Mouse (Mus musculus): ENCODE measurements around the gene Rnf225. TPM values are rescaled to one million over a fixed set of nuclear protein-coding genes. Genes with fewer than 3 reads are reported as not detected.

Rnf225 gene
- total and polyA plus RNA-seq, 2 experiments from 2014 or later = 1.2 to 1.9 TPM

DNA sequence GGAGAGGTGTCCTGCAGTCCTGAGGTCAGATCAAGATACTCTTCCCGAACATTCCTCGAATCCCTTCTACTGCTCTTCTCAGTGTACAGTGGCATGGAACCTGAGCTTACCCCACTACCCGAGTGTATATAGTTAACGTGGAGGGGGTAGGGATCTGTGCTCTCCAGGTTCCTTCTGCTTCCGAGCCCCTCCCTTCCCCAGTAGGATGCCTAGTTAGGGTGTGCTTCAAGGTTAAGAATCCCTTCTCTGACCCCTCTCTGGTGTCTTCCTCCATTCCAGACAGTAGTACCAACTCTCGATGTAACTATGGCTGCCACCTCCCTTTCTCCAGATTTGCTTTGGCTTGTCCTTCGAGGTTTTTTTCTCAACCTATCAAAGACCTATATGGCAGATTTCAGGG, 53.1 kb downstream of the Rnf225 start:
- Histone ChIP-seq H3K36me3 (ENCODE audit: insufficient read depth, low read length) (peaks cover 11% of the 10 kb centered on the region), H3K4me3 (ENCODE audit: low read depth, low read length) (no peak overlapping the region), H3K27me3 (ENCODE audit: insufficient read depth, low read length) (no peaks in the 10 kb centered on the region), H3K27ac (ENCODE audit: low read depth, low read length) (no peak overlapping the region), H3K4me2 (ENCODE audit: low read depth, low read length, poor library complexity, severe bottlenecking) (no peak overlapping the region), H3K9me3 (ENCODE audit: low read length) (no peaks in the 10 kb centered on the region), H3K4me1 (ENCODE audit: insufficient read depth, low read length) (peaks cover 7% of the 10 kb centered on the region; the same call in 1 of the 2 replicates), H3K9ac (replicated peaks; ENCODE audit: low read length, poor library complexity, severe bottlenecking) (no peak overlapping the region)
- no peak for ATAC-seq (ENCODE audit: low FRiP score)
- TF ChIP-seq CTCF (IDR thresholded peaks at IDR 0.05) = no peak
- 94% methylated on average over 7 of the region's 7 CpGs for WGBS
- DNase-seq (ENCODE audit: low spot score) = no peak

Other genes starting within 250 kb of the Rnf225 start
- gene Vmn2r55, start 242.4 kb upstream of the Rnf225 start, total RNA-seq (2014; rRNA removed) = not detected in 2 replicates
- 0.09 TPM in 1 of 2 replicates, not detected in the other for gene Vmn2r55, start 242.4 kb upstream of the Rnf225 start, polyA plus RNA-seq (2015; fragmentation: Nextera tagmentation; extraction: Ambion mirVana)
- not detected in 2 replicates for gene Vmn2r56, start 192.4 kb upstream of the Rnf225 start, total RNA-seq (2014; rRNA removed)
- gene Vmn2r56, start 192.4 kb upstream of the Rnf225 start, polyA plus RNA-seq (2015; fragmentation: Nextera tagmentation; extraction: Ambion mirVana) = 0.02 and 0.05 TPM in 2 replicates
- 19.2 and 34.3 TPM in 2 replicates for gene Zscan18, start 123.8 kb upstream of the Rnf225 start, total RNA-seq (2014; rRNA removed)
- gene Zscan18, start 123.8 kb upstream of the Rnf225 start, polyA plus RNA-seq (2015; fragmentation: Nextera tagmentation; extraction: Ambion mirVana) = 25.5 and 27.0 TPM in 2 replicates
- 16.6 and 18.6 TPM in 2 replicates for gene Zfp329, start 108.6 kb upstream of the Rnf225 start, total RNA-seq (2014; rRNA removed)
- gene Zfp329, start 108.6 kb upstream of the Rnf225 start, polyA plus RNA-seq (2015; fragmentation: Nextera tagmentation; extraction: Ambion mirVana) = 16.1 and 22.3 TPM in 2 replicates
- gene Zfp110, start 92.7 kb upstream of the Rnf225 start, total RNA-seq (2014; rRNA removed) = 11.8 and 18.4 TPM in 2 replicates
- gene Zfp110, start 92.7 kb upstream of the Rnf225 start, polyA plus RNA-seq (2015; fragmentation: Nextera tagmentation; extraction: Ambion mirVana) = 18.1 and 19.4 TPM in 2 replicates
- gene Zfp128, start 46.2 kb upstream of the Rnf225 start, total RNA-seq (2014; rRNA removed) = 16.6 and 17.9 TPM in 2 replicates
- gene Zfp128, start 46.2 kb upstream of the Rnf225 start, polyA plus RNA-seq (2015; fragmentation: Nextera tagmentation; extraction: Ambion mirVana) = 2.0 and 3.0 TPM in 2 replicates
- gene Zscan22, start 29.6 kb upstream of the Rnf225 start, total RNA-seq (2014; rRNA removed) = 4.4 and 8.3 TPM in 2 replicates
- gene Zscan22, start 29.6 kb upstream of the Rnf225 start, polyA plus RNA-seq (2015; fragmentation: Nextera tagmentation; extraction: Ambion mirVana) = 2.6 and 3.7 TPM in 2 replicates
- gene Rps5, start 5.1 kb upstream of the Rnf225 start, total RNA-seq (2014; rRNA removed) = 1,185 and 1,542 TPM in 2 replicates
- 583 and 614 TPM in 2 replicates for gene Rps5, start 5.1 kb upstream of the Rnf225 start, polyA plus RNA-seq (2015; fragmentation: Nextera tagmentation; extraction: Ambion mirVana)
- 31.7 and 35.4 TPM in 2 replicates for gene Zfp324, start 38.4 kb downstream of the Rnf225 start, total RNA-seq (2014; rRNA removed)
- 7.7 and 9.0 TPM in 2 replicates for gene Zfp324, start 38.4 kb downstream of the Rnf225 start, polyA plus RNA-seq (2015; fragmentation: Nextera tagmentation; extraction: Ambion mirVana)
- gene Zfp446, start 50.4 kb downstream of the Rnf225 start, total RNA-seq (2014; rRNA removed) = 11.9 and 13.0 TPM in 2 replicates
- gene Zfp446, start 50.4 kb downstream of the Rnf225 start, polyA plus RNA-seq (2015; fragmentation: Nextera tagmentation; extraction: Ambion mirVana) = 8.2 and 8.9 TPM in 2 replicates
- not detected in 2 replicates for gene Slc27a5, start 70.8 kb downstream of the Rnf225 start, total RNA-seq (2014; rRNA removed)
- 0.18 and 0.21 TPM in 2 replicates for gene Slc27a5, start 70.8 kb downstream of the Rnf225 start, polyA plus RNA-seq (2015; fragmentation: Nextera tagmentation; extraction: Ambion mirVana)
- gene Trim28, start 71.7 kb downstream of the Rnf225 start, total RNA-seq (2014; rRNA removed) = 467 and 650 TPM in 2 replicates
- 187 and 190 TPM in 2 replicates for gene Trim28, start 71.7 kb downstream of the Rnf225 start, polyA plus RNA-seq (2015; fragmentation: Nextera tagmentation; extraction: Ambion mirVana)
- gene Zbtb45, start 82.6 kb downstream of the Rnf225 start, total RNA-seq (2014; rRNA removed) = 37.5 and 70.8 TPM in 2 replicates
- gene Zbtb45, start 82.6 kb downstream of the Rnf225 start, polyA plus RNA-seq (2015; fragmentation: Nextera tagmentation; extraction: Ambion mirVana) = 29.0 and 31.8 TPM in 2 replicates
- gene Chmp2a, start 107.4 kb downstream of the Rnf225 start, total RNA-seq (2014; rRNA removed) = 67.6 and 114 TPM in 2 replicates
- 198 and 205 TPM in 2 replicates for gene Chmp2a, start 107.4 kb downstream of the Rnf225 start, polyA plus RNA-seq (2015; fragmentation: Nextera tagmentation; extraction: Ambion mirVana)
- gene Ube2m, start 110.9 kb downstream of the Rnf225 start, total RNA-seq (2014; rRNA removed) = 359 and 383 TPM in 2 replicates
- 146 and 147 TPM in 2 replicates for gene Ube2m, start 110.9 kb downstream of the Rnf225 start, polyA plus RNA-seq (2015; fragmentation: Nextera tagmentation; extraction: Ambion mirVana)
- gene Mzf1, start 127.3 kb downstream of the Rnf225 start, total RNA-seq (2014; rRNA removed) = 13.2 and 14.4 TPM in 2 replicates
- gene Mzf1, start 127.3 kb downstream of the Rnf225 start, polyA plus RNA-seq (2015; fragmentation: Nextera tagmentation; extraction: Ambion mirVana) = 12.2 TPM in 2 replicates
- gene Vmn1r85, start 167.8 kb downstream of the Rnf225 start, total RNA-seq (2014; rRNA removed) = 0.33 and 0.85 TPM in 2 replicates
- 0.25 and 0.27 TPM in 2 replicates for gene Vmn1r85, start 167.8 kb downstream of the Rnf225 start, polyA plus RNA-seq (2015; fragmentation: Nextera tagmentation; extraction: Ambion mirVana)
- gene Vmn1r86, start 192.5 kb downstream of the Rnf225 start, total RNA-seq (2014; rRNA removed) = not detected in 2 replicates
- gene Vmn1r86, start 192.5 kb downstream of the Rnf225 start, polyA plus RNA-seq (2015; fragmentation: Nextera tagmentation; extraction: Ambion mirVana) = not detected in 2 replicates
- gene Vmn1r87, start 212.7 kb downstream of the Rnf225 start, total RNA-seq (2014; rRNA removed) = not detected in 2 replicates
- gene Vmn1r87, start 212.7 kb downstream of the Rnf225 start, polyA plus RNA-seq (2015; fragmentation: Nextera tagmentation; extraction: Ambion mirVana) = not detected in 2 replicates
- gene Vmn1r88, start 232.2 kb downstream of the Rnf225 start, total RNA-seq (2014; rRNA removed) = not detected in 2 replicates
- 0.01 TPM in 1 of 2 replicates, not detected in the other for gene Vmn1r88, start 232.2 kb downstream of the Rnf225 start, polyA plus RNA-seq (2015; fragmentation: Nextera tagmentation; extraction: Ambion mirVana)